Comparison of ENCODE assay signal across 28 mouse cellular contexts in the genomic region with DNA sequence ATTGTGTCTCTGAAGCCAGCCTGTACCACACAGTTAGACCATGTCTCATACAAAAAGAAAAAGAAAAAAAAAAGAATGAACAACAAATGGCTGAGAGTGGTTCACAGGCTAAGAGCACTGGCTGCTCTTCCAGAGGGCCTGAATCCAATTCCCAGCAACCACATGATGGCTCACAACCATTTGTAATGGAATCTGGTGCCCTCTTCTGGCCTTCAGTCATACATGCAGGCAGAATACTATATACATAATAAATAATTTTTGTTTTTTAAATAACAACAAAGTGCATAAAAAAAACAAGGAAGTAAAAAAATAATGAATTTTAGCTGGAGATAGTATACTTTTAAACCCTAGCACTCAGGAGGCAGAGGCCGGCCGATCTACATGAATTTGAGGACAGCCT. TPM values are rescaled to one million over a fixed set of nuclear protein-coding genes. Genes with fewer than 3 reads are reported as not detected.
DNase-seq lines count a peak whose midpoint lies in the region; TF ChIP-seq lines count a peak whose summit lies in the region.
"Had no signal": no experiment of that assay in that cellular context is flagged by ENCODE, and none has a peak within 500 bp of the region (broad histone marks: within the 10 kb centered on the region; RNA-seq: fewer than 3 reads in every experiment).

No protein-coding gene starts in this region.

- peak; percentile 51 for TF ChIP-seq CTCF in heart, adult 2 months (IDR thresholded peaks at IDR 0.05)
- TF ChIP-seq CTCF in left cerebral cortex, adult 2 months (IDR thresholded peaks at IDR 0.05), result peak; percentile 21
- peak; percentile 42 for TF ChIP-seq CTCF in E14TG2a.4 (conservative IDR thresholded peaks at IDR 0.05; ENCODE audit: low read length)

- no peaks in the 10 kb centered on the region; the same call in 1 of the 2 replicates for H3K4me1 ChIP-seq in heart, adult 2 months (ENCODE audit: control insufficient read depth, insufficient read depth, low read length)
- H3K4me1 ChIP-seq in E14TG2a.4 (replicated peaks; ENCODE audit: low read depth, low read length), result peaks cover 47% of the 10 kb centered on the region
- H3K4me1 ChIP-seq: forebrain, embryonic 13.5 days; heart, embryonic 15.5 days; hindbrain, embryonic 12.5 days; midbrain, embryonic 12.5 days; neural tube, embryonic 13.5 days had no signal

- DNase-seq in heart, adult 2 months, result no peak
- DNase-seq in heart, postnatal 14 days, result no peak
- DNase-seq in left cerebral cortex, adult 2 months (ENCODE audit: extremely low spot score in 1 of 2, low spot score in 2 of 2), result no peak
- DNase-seq in left cerebral cortex, adult 9 months (ENCODE audit: low spot score in 2 of 2), result no peak
- DNase-seq in R1 (ENCODE audit: low read depth, low spot score), result peak; percentile 54
- no peak for DNase-seq in adipocyte (ENCODE audit: low spot score)
- DNase-seq: adrenal gland, adult 2 months; cerebellum, adult 9-10 months; gastrocnemius, postnatal 25 days; kidney, postnatal 10 days; left cerebral cortex, postnatal 4 days; liver; right cerebral cortex, adult 18-20 months; thymus, adult 18-20 months; thymus, postnatal 4 days had no signal

- peaks cover 7% of the 10 kb centered on the region; the same call in 1 of the 2 replicates for H3K9me3 ChIP-seq in E14TG2a.4 (ENCODE audit: low read length)
- H3K9me3 ChIP-seq: forebrain, embryonic 13.5 days; heart, embryonic 15.5 days; hindbrain, embryonic 12.5 days; neural tube, embryonic 13.5 days had no signal

- WGBS in heart, adult 2 months, result 100% methylated on average over 2 of the region's 2 CpGs

- H3K9ac ChIP-seq in heart, adult 2 months (ENCODE audit: low read depth, low read length), result no peak overlapping the region
- H3K9ac ChIP-seq: forebrain, embryonic 13.5 days; heart, embryonic 15.5 days; hindbrain, embryonic 12.5 days; midbrain, embryonic 12.5 days; neural tube, embryonic 13.5 days had no signal

- H3K27ac ChIP-seq in heart, adult 2 months, result no peak overlapping the region
- H3K27ac ChIP-seq in left cerebral cortex, adult 2 months, result no peak overlapping the region
- H3K27ac ChIP-seq: forebrain, embryonic 13.5 days; heart, embryonic 15.5 days; hindbrain, embryonic 12.5 days; midbrain, embryonic 12.5 days; neural tube, embryonic 13.5 days had no signal

- no peaks in the 10 kb centered on the region for H3K79me2 ChIP-seq in heart, adult 2 months (replicated peaks; ENCODE audit: control insufficient read depth, insufficient read depth, low read length)

- H3K36me3 ChIP-seq in heart, adult 2 months (ENCODE audit: control insufficient read depth, insufficient read depth, low read length), result no peaks in the 10 kb centered on the region
- peaks cover 6% of the 10 kb centered on the region; the same call in 1 of the 2 replicates for H3K36me3 ChIP-seq in E14TG2a.4 (ENCODE audit: insufficient read depth, low read length)

- no peak for TF ChIP-seq EP300 in heart, adult 2 months (IDR thresholded peaks at IDR 0.05; ENCODE audit: insufficient read depth, low read depth, low read length)

- intact Hi-C loops in heart, adult 2 months (cut with DNase I), result no loop called here
- intact Hi-C loops in heart, postnatal 14 days (cut with DNase I), result loop anchor here (5.0 kb wide), 2 partner anchors 62 to 178 kb away; no protein-coding TSS in a partner anchor
- intact Hi-C loops in left cerebral cortex, adult 2 months (cut with DNase I), result no loop called here

- H3K4me3 ChIP-seq in heart, adult 2 months, result no peak overlapping the region
- H3K4me3 ChIP-seq in left cerebral cortex, adult 2 months, result no peak overlapping the region
- H3K4me3 ChIP-seq in E14TG2a.4 (replicated peaks; ENCODE audit: low read length), result 0 out of 2 replicates have a peak overlapping the region, but pooled peaks have one; percentile 45
- H3K4me3 ChIP-seq: forebrain, embryonic 13.5 days; heart, embryonic 15.5 days; hindbrain, embryonic 12.5 days; midbrain, embryonic 12.5 days; neural tube, embryonic 13.5 days had no signal

- no peaks in the 10 kb centered on the region for H3K27me3 ChIP-seq in heart, adult 2 months (ENCODE audit: control insufficient read depth, insufficient read depth, low read length)
- 0 out of 2 replicates have a peak, but pooled peaks cover 2% of the 10 kb centered on the region for H3K27me3 ChIP-seq in E14TG2a.4 (ENCODE audit: insufficient read depth, low read length)
- H3K27me3 ChIP-seq: forebrain, embryonic 13.5 days; heart, embryonic 15.5 days; hindbrain, embryonic 12.5 days; midbrain, embryonic 12.5 days; neural tube, embryonic 13.5 days had no signal

- TF ChIP-seq POLR2A in heart, adult 2 months (IDR thresholded peaks at IDR 0.05; ENCODE audit: insufficient read depth, low read depth, low read length), result no peak

RNA-seq across cellular contexts. Expression of a gene that starts 11.4 kb away (rescaled TPM):
- total RNA-seq in heart, adult 2 months (2021), result not detected
- polyA plus RNA-seq in heart, adult 2 months (2012; rRNA removed), result not detected in 2 replicates
- total RNA-seq in heart, postnatal 14 days (2021), result not detected
- 1 to 10 TPM; 1.7 to 2.9 TPM for total RNA-seq in left cerebral cortex, adult 2 months (2021)
- total RNA-seq: adrenal gland, adult 2 months; gastrocnemius, postnatal 25 days; heart, adult 8-10 months; megakaryocyte progenitor cell, adult 5-6 weeks had no signal
- polyA plus RNA-seq: adrenal gland, adult 2 months; embryonic facial prominence, embryonic 11.5 days; forebrain, embryonic 13.5 days; heart, embryonic 15.5 days; hindbrain, embryonic 12.5 days; inflammation-experienced regulatory T-cells, adult 6 months; lung, embryonic 16.5 days; midbrain, embryonic 12.5 days; stomach, embryonic 14.5 days had no signal

RNA-seq across cellular contexts. Expression of a gene that starts 21.2 kb away (rescaled TPM):
- not detected for total RNA-seq in heart, adult 2 months (2021)
- 0.21 TPM in 1 of 2 replicates, not detected in the other for polyA plus RNA-seq in heart, adult 2 months (2012; rRNA removed)
- total RNA-seq in heart, postnatal 14 days (2021), result not detected
- total RNA-seq in left cerebral cortex, adult 2 months (2021), result 1 to 10 TPM; 2.2 to 2.7 TPM
- total RNA-seq: common myeloid progenitor, adult 5-6 weeks; gastrocnemius, postnatal 25 days; heart, adult 8-10 months had no signal
- polyA plus RNA-seq: inflammation-experienced regulatory T-cells, adult 6 months; midbrain, embryonic 12.5 days had no signal

RNA-seq across cellular contexts. Expression of a gene that starts 37.7 kb away (rescaled TPM):
- total RNA-seq in heart, adult 2 months (2021), result 1 to 10 TPM; 3.0 to 3.4 TPM
- 3.7 and 4.5 TPM in 2 replicates for polyA plus RNA-seq in heart, adult 2 months (2012; rRNA removed)
- 1 to 10 TPM; 3.5 to 4.0 TPM for total RNA-seq in heart, postnatal 14 days (2021)
- 1 to 10 TPM; 4.4 to 4.9 TPM for total RNA-seq in left cerebral cortex, adult 2 months (2021)

RNA-seq across cellular contexts. Expression of a gene that starts 58.7 kb away (rescaled TPM):
- 10 to 100 TPM; 12.1 to 14.5 TPM for total RNA-seq in heart, adult 2 months (2021)
- 12.8 and 14.2 TPM in 2 replicates for polyA plus RNA-seq in heart, adult 2 months (2012; rRNA removed)
- 10 to 100 TPM; 16.8 to 21.6 TPM for total RNA-seq in heart, postnatal 14 days (2021)
- total RNA-seq in left cerebral cortex, adult 2 months (2021), result 100 to 1,000 TPM; 186 to 209 TPM
